Mouse (Mus musculus): ENCODE data around the gene Wrap53. TPM values are rescaled to one million over a fixed set of nuclear protein-coding genes. Genes with fewer than 3 reads are reported as not detected.

The Wrap53 gene
- polyA plus RNA-seq, 1 experiment from 2014 or later: 29.3 TPM

DNA sequence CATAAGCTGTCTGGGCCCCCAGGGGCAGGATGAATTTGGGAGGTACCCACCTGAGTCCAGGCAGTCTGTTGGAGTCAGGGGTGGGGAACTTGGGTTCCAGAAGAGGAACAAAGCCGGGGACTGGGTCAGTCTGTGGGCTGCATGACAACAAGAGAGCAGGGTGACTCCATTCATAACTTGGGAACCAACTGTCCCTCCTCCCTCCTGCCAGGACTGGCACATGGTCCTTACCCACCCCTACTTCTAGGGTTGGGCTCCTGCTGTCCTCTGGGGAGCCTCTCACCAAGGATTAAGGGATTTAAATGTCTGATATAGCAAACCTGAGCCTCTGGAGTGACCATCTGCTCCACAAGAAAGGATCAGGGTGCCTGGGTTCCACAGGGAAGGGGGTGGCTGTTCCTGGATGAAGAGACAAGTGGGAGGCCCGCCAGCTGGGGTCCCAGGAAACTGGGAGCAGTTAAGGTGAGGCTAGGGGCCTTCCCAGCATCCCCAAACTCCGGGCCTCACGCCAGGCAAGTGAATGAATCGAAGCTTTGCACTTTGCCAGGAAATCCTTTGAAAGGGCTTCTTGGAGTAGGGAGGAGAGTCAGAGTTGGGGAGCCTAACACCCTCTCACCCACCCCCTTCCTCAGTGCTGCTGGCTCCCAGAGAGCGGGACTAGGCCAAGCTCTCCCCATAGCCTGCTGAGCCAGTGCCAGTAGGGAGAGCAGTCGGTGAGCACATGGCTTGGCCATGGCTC, 12.0 kb upstream of the Wrap53 start:
- Histone ChIP-seq H3K27me3 (replicated peaks; ENCODE audit: control insufficient read depth, insufficient read depth, low read length) (no peaks in the 10 kb centered on the region), H3K9me3 (replicated peaks; ENCODE audit: control insufficient read depth, low read length) (no peaks in the 10 kb centered on the region), H3K9ac (ENCODE audit: low read length) (no peak overlapping the region; the same call in 1 of the 2 replicates), H3K36me3 (ENCODE audit: control insufficient read depth, insufficient read depth, low read length) (peaks cover 66% of the 10 kb centered on the region), H3K27ac (ENCODE audit: low read depth, low read length) (peak overlapping the region; percentile 66), H3K4me3 (ENCODE audit: low read depth, low read length) (no peak overlapping the region), H3K4me2 (ENCODE audit: low read length) (no peak overlapping the region), H3K4me1 (ENCODE audit: control insufficient read depth, insufficient read depth, low read length) (no peaks in the 10 kb centered on the region)
- DNase-seq (ENCODE audit: low spot score) (peak; percentile 81), ATAC-seq (peak; percentile 75)
- 55% methylated on average over 7 of the region's 7 CpGs for WGBS

DNA sequence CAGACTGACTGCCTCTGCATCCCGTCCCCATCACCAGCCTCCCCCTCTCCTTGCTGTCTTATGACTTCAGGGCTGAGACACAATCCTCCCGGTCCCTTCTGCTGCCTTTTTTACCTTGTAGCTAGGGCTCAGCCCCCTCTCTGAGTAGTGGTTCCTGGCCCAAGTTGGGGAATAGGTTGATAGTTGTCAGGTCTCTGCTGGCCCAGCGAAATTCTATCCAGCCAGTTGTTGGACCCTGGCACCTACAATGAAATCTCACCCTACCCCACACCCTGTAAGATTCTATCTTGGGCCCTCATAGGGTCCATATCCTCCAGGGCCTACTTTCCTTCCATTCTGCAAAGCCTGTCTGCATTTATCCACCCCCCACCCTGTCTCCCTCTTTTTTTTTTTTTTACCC, 11.4 kb upstream of the Wrap53 start:
- Histone ChIP-seq H3K9ac (ENCODE audit: low read length) (no peak overlapping the region; the same call in 1 of the 2 replicates), H3K27me3 (replicated peaks; ENCODE audit: control insufficient read depth, insufficient read depth, low read length) (no peaks in the 10 kb centered on the region), H3K27ac (ENCODE audit: low read depth, low read length) (no peak overlapping the region), H3K4me3 (ENCODE audit: low read depth, low read length) (no peak overlapping the region), H3K4me1 (ENCODE audit: control insufficient read depth, insufficient read depth, low read length) (no peaks in the 10 kb centered on the region), H3K36me3 (ENCODE audit: control insufficient read depth, insufficient read depth, low read length) (peaks cover 72% of the 10 kb centered on the region), H3K4me2 (ENCODE audit: low read length) (no peak overlapping the region), H3K9me3 (replicated peaks; ENCODE audit: control insufficient read depth, low read length) (no peaks in the 10 kb centered on the region)
- WGBS: 90% methylated on average over 3 of the region's 3 CpGs
- DNase-seq (ENCODE audit: low spot score) (no peak), ATAC-seq (no peak)

GRCm38 (mm10) chr11:69590622-69591021, 10.6 kb upstream of the Wrap53 start:
- ATAC-seq (no peak), DNase-seq (ENCODE audit: low spot score) (no peak)
- H3K4me3 ChIP-seq (ENCODE audit: low read depth, low read length): no peak overlapping the region
- H3K27ac ChIP-seq (ENCODE audit: low read depth, low read length): no peak overlapping the region
- no peaks in the 10 kb centered on the region for H3K9me3 ChIP-seq (replicated peaks; ENCODE audit: control insufficient read depth, low read length)
- H3K27me3 ChIP-seq (replicated peaks; ENCODE audit: control insufficient read depth, insufficient read depth, low read length): no peaks in the 10 kb centered on the region
- H3K4me1 ChIP-seq (ENCODE audit: control insufficient read depth, insufficient read depth, low read length): no peaks in the 10 kb centered on the region
- no peak overlapping the region for H3K9ac ChIP-seq (ENCODE audit: low read length)
- 95% methylated on average over 8 of the region's 8 CpGs for WGBS
- no peak overlapping the region for H3K4me2 ChIP-seq (ENCODE audit: low read length)
- H3K36me3 ChIP-seq (ENCODE audit: control insufficient read depth, insufficient read depth, low read length): peaks cover 72% of the 10 kb centered on the region

- H3K4me2 ChIP-seq (ENCODE audit: low read length): no peak overlapping the region
- DNase-seq (ENCODE audit: low spot score) (no peak), ATAC-seq (no peak)
- no peaks in the 10 kb centered on the region for H3K27me3 ChIP-seq (replicated peaks; ENCODE audit: control insufficient read depth, insufficient read depth, low read length)
- no peak overlapping the region for H3K4me3 ChIP-seq (ENCODE audit: low read depth, low read length)
- 92% methylated on average over 22 of the region's 22 CpGs for WGBS
- H3K4me1 ChIP-seq (ENCODE audit: control insufficient read depth, insufficient read depth, low read length): no peaks in the 10 kb centered on the region
- H3K9me3 ChIP-seq (replicated peaks; ENCODE audit: control insufficient read depth, low read length): no peaks in the 10 kb centered on the region
- peaks cover 70% of the 10 kb centered on the region for H3K36me3 ChIP-seq (ENCODE audit: control insufficient read depth, insufficient read depth, low read length)
- H3K27ac ChIP-seq (ENCODE audit: low read depth, low read length): no peak overlapping the region
- no peak overlapping the region for H3K9ac ChIP-seq (ENCODE audit: low read length)
Observed at GRCm38 (mm10) chr11:69589207-69589834, 9.3 kb upstream of the Wrap53 start.

DNA sequence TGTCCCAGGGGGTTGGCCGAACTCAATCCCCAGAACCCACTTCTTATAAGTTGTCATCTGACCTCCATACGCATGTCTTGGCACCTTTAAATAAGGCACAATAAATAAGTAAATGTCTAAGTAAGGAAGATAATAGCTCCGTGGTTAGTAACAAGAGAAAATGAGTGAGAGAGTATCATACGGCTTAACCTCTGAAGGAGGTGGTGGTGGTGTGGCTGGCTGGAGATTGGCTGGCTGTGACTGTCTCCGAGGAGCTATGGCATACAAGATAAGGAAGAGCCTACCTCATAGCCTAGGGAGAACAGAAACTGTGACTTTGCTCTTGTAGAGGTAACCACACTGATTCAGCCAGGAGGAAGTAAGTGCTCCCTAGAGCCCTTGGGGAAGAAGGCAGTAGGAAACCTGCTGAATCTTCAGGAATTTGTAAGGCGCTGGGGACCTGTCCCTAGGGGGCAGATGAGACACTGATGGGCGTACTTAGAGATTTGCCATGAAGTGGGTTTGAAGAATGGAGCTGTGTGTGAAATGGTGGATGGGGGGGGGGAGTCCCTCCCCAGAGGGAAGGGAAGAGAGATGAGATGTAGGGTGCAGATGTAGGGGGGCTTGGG, 5.8 kb upstream of the Wrap53 start:
- H3K4me2 ChIP-seq (ENCODE audit: low read length): no peak overlapping the region
- H3K27ac ChIP-seq (ENCODE audit: low read depth, low read length): no peak overlapping the region
- 83% methylated on average over 7 of the region's 7 CpGs for WGBS
- peaks cover 54% of the 10 kb centered on the region for H3K36me3 ChIP-seq (ENCODE audit: control insufficient read depth, insufficient read depth, low read length)
- no peaks in the 10 kb centered on the region for H3K9me3 ChIP-seq (replicated peaks; ENCODE audit: control insufficient read depth, low read length)
- H3K9ac ChIP-seq (ENCODE audit: low read length): no peak overlapping the region
- peaks cover 5% of the 10 kb centered on the region for H3K4me1 ChIP-seq (ENCODE audit: control insufficient read depth, insufficient read depth, low read length)
- no peak for ATAC-seq
- no peak for DNase-seq (ENCODE audit: low spot score)
- H3K27me3 ChIP-seq (replicated peaks; ENCODE audit: control insufficient read depth, insufficient read depth, low read length): no peaks in the 10 kb centered on the region
- H3K4me3 ChIP-seq (ENCODE audit: low read depth, low read length): no peak overlapping the region

GRCm38 (mm10) chr11:69584937-69585336, 4.9 kb upstream of the Wrap53 start:
- no peaks in the 10 kb centered on the region for H3K9me3 ChIP-seq (replicated peaks; ENCODE audit: control insufficient read depth, low read length)
- no peaks in the 10 kb centered on the region for H3K27me3 ChIP-seq (replicated peaks; ENCODE audit: control insufficient read depth, insufficient read depth, low read length)
- H3K27ac ChIP-seq (ENCODE audit: low read depth, low read length): no peak overlapping the region
- H3K4me2 ChIP-seq (ENCODE audit: low read length): no peak overlapping the region
- no peak overlapping the region for H3K4me3 ChIP-seq (ENCODE audit: low read depth, low read length)
- ATAC-seq (no peak), DNase-seq (ENCODE audit: low spot score) (no peak)
- 89% methylated on average over 13 of the region's 13 CpGs for WGBS
- no peak overlapping the region for H3K9ac ChIP-seq (ENCODE audit: low read length)
- H3K36me3 ChIP-seq (ENCODE audit: control insufficient read depth, insufficient read depth, low read length): peaks cover 46% of the 10 kb centered on the region
- peaks cover 5% of the 10 kb centered on the region for H3K4me1 ChIP-seq (ENCODE audit: control insufficient read depth, insufficient read depth, low read length)

DNA sequence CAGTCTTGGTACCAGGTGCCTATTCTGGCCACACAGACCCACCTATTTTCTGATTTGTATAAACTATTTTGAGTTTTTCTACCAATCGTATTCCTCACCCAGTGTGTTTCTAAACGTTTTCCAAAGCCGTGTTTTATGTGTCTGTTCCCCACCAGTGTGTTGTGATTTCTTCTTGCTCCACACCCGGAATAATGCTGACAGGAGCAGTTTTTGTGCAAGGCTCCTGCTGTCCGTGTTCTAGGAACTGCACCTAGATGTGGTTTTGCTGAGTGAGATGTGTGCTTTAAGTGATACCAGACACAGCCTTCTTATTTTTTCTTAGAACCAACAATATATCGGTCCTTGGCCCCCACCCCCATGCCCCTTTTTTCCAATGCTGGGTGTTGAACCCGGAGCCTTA, 4.0 kb upstream of the Wrap53 start:
- Histone ChIP-seq H3K4me1 (ENCODE audit: control insufficient read depth, insufficient read depth, low read length) (peaks cover 5% of the 10 kb centered on the region), H3K4me3 (ENCODE audit: low read depth, low read length) (no peak overlapping the region), H3K9ac (ENCODE audit: low read length) (no peak overlapping the region), H3K27me3 (replicated peaks; ENCODE audit: control insufficient read depth, insufficient read depth, low read length) (no peaks in the 10 kb centered on the region), H3K36me3 (ENCODE audit: control insufficient read depth, insufficient read depth, low read length) (peaks cover 36% of the 10 kb centered on the region), H3K27ac (ENCODE audit: low read depth, low read length) (no peak overlapping the region), H3K4me2 (ENCODE audit: low read length) (no peak overlapping the region), H3K9me3 (replicated peaks; ENCODE audit: control insufficient read depth, low read length) (no peaks in the 10 kb centered on the region)
- 89% methylated on average over 7 of the region's 7 CpGs for WGBS
- ATAC-seq: no peak
- DNase-seq (ENCODE audit: low spot score): no peak

DNA sequence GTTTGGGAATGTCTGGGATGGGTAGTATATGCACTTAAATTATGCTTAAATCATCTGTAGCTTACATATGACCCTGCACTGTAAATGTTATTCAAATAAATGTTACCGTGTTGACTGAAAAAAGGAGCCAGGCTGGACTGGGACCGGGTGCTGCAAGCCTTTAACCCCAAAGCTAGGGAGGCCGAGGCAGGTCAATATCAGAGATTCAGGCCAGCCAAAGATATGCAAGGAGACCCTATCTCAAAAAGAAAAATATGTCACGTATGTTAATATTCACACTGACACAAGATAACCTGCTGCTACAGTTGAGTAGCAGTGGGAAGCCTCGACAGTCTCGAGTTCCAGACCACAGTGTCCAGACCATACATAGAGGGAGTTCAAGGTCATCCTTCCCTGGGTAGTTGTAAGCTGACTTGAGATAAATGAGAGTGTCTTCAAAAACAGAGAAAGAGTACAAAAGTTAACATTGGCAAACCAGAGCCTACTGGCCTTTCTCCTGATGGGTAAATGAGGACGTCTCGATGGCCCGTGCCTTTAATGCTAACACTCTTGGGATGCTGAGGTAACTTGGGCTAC, 2.3 kb upstream of the Wrap53 start:
- Histone ChIP-seq H3K27ac (ENCODE audit: low read depth, low read length) (no peak overlapping the region), H3K9ac (ENCODE audit: low read length) (peak overlapping the region; percentile 82; the same call in 1 of the 2 replicates), H3K4me1 (ENCODE audit: control insufficient read depth, insufficient read depth, low read length) (peaks cover 18% of the 10 kb centered on the region), H3K4me3 (ENCODE audit: low read depth, low read length) (peak overlapping the region; percentile 66), H3K36me3 (ENCODE audit: control insufficient read depth, insufficient read depth, low read length) (peaks cover 19% of the 10 kb centered on the region), H3K27me3 (replicated peaks; ENCODE audit: control insufficient read depth, insufficient read depth, low read length) (no peaks in the 10 kb centered on the region), H3K9me3 (replicated peaks; ENCODE audit: control insufficient read depth, low read length) (no peaks in the 10 kb centered on the region), H3K4me2 (ENCODE audit: low read length) (peak overlapping the region; percentile 68)
- no peak for ATAC-seq
- 65% methylated on average over 9 of the region's 9 CpGs for WGBS
- DNase-seq (ENCODE audit: low spot score): no peak

All from forebrain, embryonic 14.5 days (tissue).